Mouse (Mus musculus) kidney, adult 10 weeks (tissue): ENCODE results near the gene Rack1. TPM values are rescaled to one million over a fixed set of nuclear protein-coding genes. Genes with fewer than 3 reads are reported as not detected.

Experiments used
- polyA plus RNA-seq: library from polyadenylated mRNA; stranded (reverse); fragments of 350-450 nt; fragmentation: Illumina TruSeq; extraction: RNeasy Lipid Tissue Mini Kit (QIAGEN cat#74804); gene quantifications from one replicate; pipeline ENCODE4 v1.2.3, GENCODE M21; 2014; ENCODE audit warnings: low read depth, low replicate concordance

Rack1 gene
- polyA plus RNA-seq, result 60.1 TPM

GRCm38 (mm10) chr11:48799921-48800701, at the start of gene Rack1:
Gene Rack1, plus strand, starts transcription at chr11:48800332.

GRCm38 (mm10) chr11:48816800-48817665, 16.9 kb downstream of the Rack1 start, which contains the start of gene Trim41:
Gene Trim41, minus strand, starts transcription at chr11:48817353.

GRCm38 (mm10) chr11:48825979-48826751, 26.0 kb downstream of the Rack1 start, which contains the start of the genes Trim7 and Gm12184:
Gene Trim7, plus strand, starts transcription at chr11:48826140.
Gene Gm12184, minus strand, starts transcription at chr11:48826655.

Other genes starting within 250 kb of the Rack1 start
- gene Trim41, start 17.0 kb downstream of the Rack1 start, polyA plus RNA-seq, result 8.6 TPM
- 26.4 TPM for gene Trim7, start 25.8 kb downstream of the Rack1 start, polyA plus RNA-seq
- 1.8 TPM for gene Gm12184, start 26.3 kb downstream of the Rack1 start, polyA plus RNA-seq
- 81.7 TPM for gene Irgm1, start 71.4 kb downstream of the Rack1 start, polyA plus RNA-seq
- 0.97 TPM for gene Gm5431, start 101.9 kb downstream of the Rack1 start, polyA plus RNA-seq
- gene Psme2b, start 145.9 kb downstream of the Rack1 start, polyA plus RNA-seq, result 2.3 TPM
- 0.49 TPM for gene Olfr56, start 178.6 kb downstream of the Rack1 start, polyA plus RNA-seq
- 2.4 TPM for gene 9930111J21Rik1, start 179.1 kb downstream of the Rack1 start, polyA plus RNA-seq
- gene Gm12185, start 191.9 kb downstream of the Rack1 start, polyA plus RNA-seq, result 0.49 TPM
- 20.9 TPM for gene Tgtp1, start 193.8 kb downstream of the Rack1 start, polyA plus RNA-seq